In the genomic region with DNA sequence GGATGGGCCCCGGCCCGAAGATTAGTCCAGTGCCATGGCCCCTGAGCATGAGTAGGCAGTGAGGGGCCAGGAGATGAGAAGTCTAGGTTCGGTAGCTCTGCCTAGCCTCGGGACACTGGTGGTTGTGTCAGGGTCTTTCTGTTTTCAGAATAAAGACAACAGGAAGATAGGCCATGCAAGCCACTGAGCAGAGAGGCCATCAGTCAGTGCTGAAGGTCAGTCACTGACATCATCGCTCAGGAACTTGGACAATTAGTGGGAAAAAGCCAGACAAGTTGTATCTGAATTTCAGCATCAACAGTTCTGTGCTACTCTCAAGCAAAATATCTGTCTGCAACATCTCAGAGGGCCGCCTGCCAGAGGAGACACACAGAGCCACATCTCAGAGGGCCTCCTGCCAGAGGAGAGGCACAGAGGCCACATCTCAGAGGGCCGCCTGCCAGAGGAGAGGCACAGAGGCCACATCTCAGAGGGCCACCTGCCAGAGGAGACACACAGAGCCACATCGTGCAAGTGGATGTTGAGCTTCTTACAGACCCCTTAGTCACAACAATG, we compare ENCODE assay signal across 26 mouse cellular contexts. TPM values are rescaled to one million over a fixed set of nuclear protein-coding genes. Genes with fewer than 3 reads are reported as not detected.
DNase-seq lines count a peak whose midpoint lies in the region; ATAC-seq and TF ChIP-seq lines count a peak whose summit lies in the region.
"Had no signal": no experiment of that assay in that cellular context is flagged by ENCODE, and none has a peak within 500 bp of the region (broad histone marks: within the 10 kb centered on the region; RNA-seq: fewer than 3 reads in every experiment).

No protein-coding gene starts in this region.

- intact Hi-C loops in gastrocnemius, adult 2 months (cut with DNase I) = loop anchor here (10.0 kb wide), 1 partner anchor 273 kb away; no protein-coding TSS in a partner anchor

- peak; percentile 44 for DNase-seq in gastrocnemius, adult 18-20 months (ENCODE audit: low spot score)
- DNase-seq in gastrocnemius, postnatal 4 days (ENCODE audit: low spot score in 2 of 2) = no peak
- DNase-seq in kidney, postnatal 14 days = peak; percentile 9
- DNase-seq in gastrocnemius, adult 2 months = peak; percentile 77
- no peak for DNase-seq in layer of hippocampus, adult 9-11 months
- DNase-seq: cerebellum, adult 9-11 months; kidney, postnatal 4 days; liver; lung, postnatal 36 days; right cerebral cortex, postnatal 4 days; thymus, adult 2 months; thymus, postnatal 4 days had no signal

- WGBS in kidney, embryonic 16.5 days = 84% methylated on average over 8 of the region's 8 CpGs
- whole genome bisulfite sequencing in hindbrain, embryonic 16.5 days = 88% methylated on average over 8 of the region's 8 CpGs

- H3K27ac ChIP-seq in kidney, embryonic 16.5 days (ENCODE audit: low read length) = no peak overlapping the region
- H3K27ac ChIP-seq in gastrocnemius, adult 2 months = no peak overlapping the region
- H3K27ac ChIP-seq in hindbrain, embryonic 16.5 days (ENCODE audit: low read depth, low read length) = no peak overlapping the region
- H3K27ac ChIP-seq: embryonic facial prominence, embryonic 15.5 days; hindbrain, embryonic 12.5 days; limb, embryonic 10.5 days; liver, embryonic 15.5 days; lung, embryonic 15.5 days; neural tube, embryonic 13.5 days; stomach, embryonic 15.5 days had no signal

- no peaks in the 10 kb centered on the region for H3K9me3 ChIP-seq in kidney, embryonic 16.5 days (ENCODE audit: low read length)
- H3K9me3 ChIP-seq in hindbrain, embryonic 16.5 days (ENCODE audit: control insufficient read depth, low read length) = no peaks in the 10 kb centered on the region
- H3K9me3 ChIP-seq: embryonic facial prominence, embryonic 15.5 days; hindbrain, embryonic 12.5 days; limb, embryonic 10.5 days; liver, embryonic 15.5 days; lung, embryonic 15.5 days; megakaryocyte, embryonic 14.5 days; neural tube, embryonic 13.5 days; stomach, embryonic 15.5 days had no signal

- H3K4me1 ChIP-seq in kidney, embryonic 16.5 days (ENCODE audit: insufficient read depth, low read length) = no peaks in the 10 kb centered on the region
- no peaks in the 10 kb centered on the region for H3K4me1 ChIP-seq in hindbrain, embryonic 16.5 days (ENCODE audit: control insufficient read depth, insufficient read depth, low read depth, low read length)
- H3K4me1 ChIP-seq: embryonic facial prominence, embryonic 15.5 days; hindbrain, embryonic 12.5 days; limb, embryonic 10.5 days; liver, embryonic 15.5 days; lung, embryonic 15.5 days; megakaryocyte, embryonic 14.5 days; neural tube, embryonic 13.5 days; stomach, embryonic 15.5 days had no signal

- ATAC-seq in kidney, embryonic 16.5 days (ENCODE audit: low FRiP score, low TSS enrichment) = no peak
- ATAC-seq in hindbrain, embryonic 16.5 days = no peak
- ATAC-seq: forebrain, embryonic 14.5 days; inflammation-experienced regulatory T-cells, adult 6 months; midbrain, embryonic 16.5 days had no signal

- peaks cover 82% of the 10 kb centered on the region for H3K36me3 ChIP-seq in kidney, embryonic 16.5 days (ENCODE audit: insufficient read depth, low read length)
- peaks cover 50% of the 10 kb centered on the region for H3K36me3 ChIP-seq in hindbrain, embryonic 16.5 days (ENCODE audit: control insufficient read depth, insufficient read depth, low read length)

- no peak overlapping the region for H3K4me3 ChIP-seq in kidney, embryonic 16.5 days (ENCODE audit: low read length)
- H3K4me3 ChIP-seq in gastrocnemius, adult 2 months = no peak overlapping the region
- H3K4me3 ChIP-seq in hindbrain, embryonic 16.5 days (ENCODE audit: low read length) = no peak overlapping the region
- H3K4me3 ChIP-seq: embryonic facial prominence, embryonic 15.5 days; hindbrain, embryonic 12.5 days; limb, embryonic 10.5 days; liver, embryonic 15.5 days; lung, embryonic 15.5 days; megakaryocyte, embryonic 14.5 days; myocyte; neural tube, embryonic 13.5 days; stomach, embryonic 15.5 days had no signal

- H3K9ac ChIP-seq in kidney, embryonic 16.5 days (replicated peaks; ENCODE audit: low read length) = no peak overlapping the region
- no peak overlapping the region for H3K9ac ChIP-seq in hindbrain, embryonic 16.5 days (ENCODE audit: low read depth, low read length)
- H3K9ac ChIP-seq: embryonic facial prominence, embryonic 15.5 days; hindbrain, embryonic 12.5 days; liver, embryonic 15.5 days; lung, embryonic 15.5 days; neural tube, embryonic 13.5 days; stomach, embryonic 15.5 days had no signal

- H3K4me2 ChIP-seq in kidney, embryonic 16.5 days (replicated peaks; ENCODE audit: low read depth, low read length) = no peak overlapping the region
- H3K4me2 ChIP-seq in hindbrain, embryonic 16.5 days (ENCODE audit: low read length) = no peak overlapping the region
- H3K4me2 ChIP-seq: embryonic facial prominence, embryonic 15.5 days; hindbrain, embryonic 12.5 days; liver, embryonic 15.5 days; lung, embryonic 15.5 days; neural tube, embryonic 13.5 days; stomach, embryonic 15.5 days had no signal

- TF ChIP-seq CTCF in gastrocnemius, adult 2 months (IDR thresholded peaks at IDR 0.05) = no peak

- no peaks in the 10 kb centered on the region for H3K27me3 ChIP-seq in kidney, embryonic 16.5 days (ENCODE audit: insufficient read depth, low read length)
- H3K27me3 ChIP-seq in hindbrain, embryonic 16.5 days (replicated peaks; ENCODE audit: control insufficient read depth, insufficient read depth, low read length) = no peaks in the 10 kb centered on the region
- H3K27me3 ChIP-seq: embryonic facial prominence, embryonic 15.5 days; hindbrain, embryonic 12.5 days; liver, embryonic 15.5 days; lung, embryonic 15.5 days; megakaryocyte, embryonic 14.5 days; neural tube, embryonic 13.5 days; stomach, embryonic 15.5 days had no signal

RNA-seq across cellular contexts. Expression of a gene that starts 44.2 kb away (rescaled TPM):
- total RNA-seq in gastrocnemius, adult 18-20 months (2021) = 100 to 1,000 TPM; 255 to 285 TPM
- 100 to 1,000 TPM; 266 to 283 TPM for total RNA-seq in gastrocnemius, postnatal 4 days (2021)
- polyA plus RNA-seq in kidney, embryonic 16.5 days (2015; fragmentation: Nextera tagmentation; extraction: Ambion mirVana) = 25.7 and 29.9 TPM in 2 replicates
- total RNA-seq in gastrocnemius, adult 2 months (2021) = 100 to 1,000 TPM; 256 to 358 TPM
- polyA plus RNA-seq in hindbrain, embryonic 16.5 days (2015; fragmentation: Nextera tagmentation; extraction: Ambion mirVana) = 99.4 and 119 TPM in 2 replicates

Comparison
In these comparisons a context has a peak if more than half of its experiments do, and no peak if none do; other contexts are left out.
1. DNase-seq: peak in gastrocnemius, adult 18-20 months (single experiment), kidney, postnatal 14 days (single experiment) and gastrocnemius, adult 2 months (single experiment); none in gastrocnemius, postnatal 4 days (0 of 2) and layer of hippocampus, adult 9-11 months (single experiment).